Mouse (Mus musculus) retina, postnatal 1 day (tissue): Measurements from ENCODE around the gene Tiprl.

Experiments
- DNase-seq: peaks from one replicate; pipeline ENCODE4 v3.0.0-alpha.2; 2012

Tiprl gene

GRCm38 (mm10) chr1:165236321-165237298 lies at the start of gene Tiprl:
Tiprl (minus strand) TSS chr1:165236996.
- peak; percentile 98 for DNase-seq

- no peak for DNase-seq
These were observed 47.3 kb upstream of the Tiprl start for GRCm38 (mm10) chr1:165284096-165284495.

DNA sequence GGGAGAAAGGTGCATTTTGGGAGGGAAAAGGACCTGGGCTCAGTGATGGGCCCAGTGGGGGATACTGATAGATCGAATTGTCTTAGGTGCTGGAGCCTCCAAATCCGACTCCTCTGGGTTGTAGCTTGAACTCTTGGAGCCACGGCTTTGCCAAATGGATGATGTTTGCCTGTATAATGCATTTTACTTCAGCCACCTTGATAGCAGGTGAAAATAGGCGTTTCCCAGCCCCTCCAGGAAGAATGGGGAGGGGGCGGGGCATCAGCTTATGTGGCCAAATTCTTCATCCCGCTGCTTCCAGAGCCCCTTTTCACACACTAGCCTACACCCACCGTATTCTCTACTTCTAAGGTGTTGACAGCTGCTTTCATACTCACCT lies 46.2 kb upstream of the Tiprl start:
- DNase-seq, result no peak

DNA sequence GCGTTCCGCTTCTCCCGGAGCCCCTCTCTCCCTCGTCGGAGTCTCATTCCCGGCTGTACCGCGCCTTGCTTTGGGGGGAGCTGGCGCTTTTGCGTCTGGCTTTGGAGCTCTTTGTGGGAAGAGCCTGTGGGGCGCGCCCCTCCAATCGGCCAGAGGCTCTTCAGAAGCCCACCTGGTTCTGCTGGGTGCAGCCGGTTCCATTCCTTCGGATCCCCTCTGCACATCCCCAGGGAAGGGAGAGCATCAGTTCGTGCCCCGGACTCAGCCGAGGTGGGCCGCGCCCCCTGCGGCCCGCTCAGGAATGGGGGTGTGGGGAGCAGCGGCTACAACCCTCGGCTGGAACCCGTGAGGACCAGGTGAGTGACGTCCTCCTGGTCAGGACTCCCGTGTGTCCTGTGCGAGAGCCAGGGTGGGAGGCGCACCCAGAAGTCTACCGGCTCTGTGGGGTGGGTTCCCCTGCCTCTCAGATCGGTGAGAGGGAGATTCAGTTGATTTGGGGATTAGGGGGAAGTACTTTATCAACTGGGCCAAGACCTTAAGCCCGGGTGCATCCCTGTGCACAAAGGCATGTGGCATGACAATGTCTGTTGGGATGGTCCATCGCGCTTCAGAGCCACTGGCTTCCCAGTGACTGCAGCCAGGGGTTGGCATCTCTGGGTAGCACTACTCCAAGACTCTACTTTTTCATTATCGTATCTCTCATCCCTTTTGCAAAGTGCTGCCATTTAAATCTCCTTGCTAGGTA lies 45.6 kb upstream of the Tiprl start:
- DNase-seq, result no peak

DNA sequence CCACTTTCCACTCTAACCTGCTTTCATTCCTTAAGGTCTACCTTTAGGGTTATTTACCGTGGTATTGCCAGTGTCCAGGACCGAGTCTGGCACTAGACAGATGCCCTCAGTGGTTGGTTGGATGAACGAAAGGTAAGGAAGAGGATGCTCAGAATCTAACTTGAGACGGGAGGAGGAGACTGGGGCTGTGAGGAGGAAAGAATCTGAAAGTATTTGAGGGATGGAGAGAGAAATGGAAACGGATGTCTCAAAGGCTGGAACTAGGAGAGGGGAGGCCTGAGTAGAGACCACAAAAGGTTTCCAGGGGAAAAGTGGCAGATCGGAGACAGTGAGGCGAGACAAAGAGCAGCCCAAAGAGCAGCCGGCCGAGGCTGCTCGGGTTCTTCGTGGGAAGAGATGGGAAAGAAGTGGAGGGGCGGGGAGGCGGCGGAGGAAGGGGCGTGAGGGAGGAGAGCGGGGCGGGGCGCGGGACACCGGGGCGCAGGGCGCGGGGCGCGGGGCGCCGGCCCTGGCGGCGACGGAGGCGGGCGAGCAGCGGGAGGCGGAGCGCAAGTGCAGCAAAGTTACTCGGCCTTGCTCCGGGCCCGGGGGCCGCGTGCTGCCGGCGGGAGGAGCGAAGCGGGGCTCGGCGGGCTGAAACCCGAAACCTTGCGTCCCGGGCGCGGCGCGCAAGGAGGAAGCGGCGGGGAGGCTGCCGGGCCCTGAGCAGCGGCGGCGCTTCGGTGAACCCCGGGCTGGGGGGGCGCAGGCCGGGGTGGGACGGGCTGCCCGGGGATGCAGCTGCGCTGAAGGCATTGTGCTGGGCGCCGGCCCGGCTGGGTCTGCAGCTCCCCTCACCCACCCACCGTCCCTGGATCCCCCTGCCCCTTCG lies 44.8 kb upstream of the Tiprl start:
- peak; percentile 84 for DNase-seq

DNA sequence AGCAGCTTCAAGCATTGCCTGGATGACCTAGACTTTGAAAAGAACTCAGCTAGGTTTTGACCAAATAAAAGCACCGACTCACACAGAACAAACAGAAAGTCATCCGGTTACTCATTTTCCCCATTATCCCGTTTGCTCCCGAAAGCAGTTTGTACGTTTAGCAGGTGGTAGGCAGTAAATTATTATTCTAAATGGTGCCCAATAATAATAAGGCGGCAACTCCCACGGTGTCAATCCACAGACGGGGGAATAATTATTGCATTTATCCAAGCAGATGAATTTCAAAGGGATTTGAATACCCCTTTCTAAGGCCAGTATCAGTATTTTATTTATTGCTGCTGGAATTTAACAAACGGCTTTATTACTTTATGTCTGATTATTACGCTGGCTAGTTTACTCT lies 43.9 kb upstream of the Tiprl start:
- DNase-seq, result no peak

DNA sequence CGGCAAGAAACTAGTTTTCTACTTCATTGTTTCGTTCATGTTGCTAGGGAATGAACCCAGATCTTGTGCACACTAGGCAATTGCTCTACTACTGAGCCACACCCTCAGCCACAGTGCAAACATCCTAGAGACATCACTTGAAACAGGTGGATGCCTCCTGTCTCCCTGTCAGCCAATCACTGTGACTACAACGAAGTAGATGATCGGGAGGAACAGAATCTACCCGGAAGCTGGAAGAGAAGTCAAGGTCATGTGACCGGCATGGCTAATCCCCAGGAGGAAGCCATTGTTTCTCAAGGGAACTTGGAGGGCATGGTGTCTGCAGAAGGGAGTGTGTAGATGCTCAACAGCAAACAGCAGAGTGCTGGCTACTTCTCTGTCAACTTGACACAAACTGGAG lies 38.1 kb upstream of the Tiprl start:
- DNase-seq, result no peak

DNA sequence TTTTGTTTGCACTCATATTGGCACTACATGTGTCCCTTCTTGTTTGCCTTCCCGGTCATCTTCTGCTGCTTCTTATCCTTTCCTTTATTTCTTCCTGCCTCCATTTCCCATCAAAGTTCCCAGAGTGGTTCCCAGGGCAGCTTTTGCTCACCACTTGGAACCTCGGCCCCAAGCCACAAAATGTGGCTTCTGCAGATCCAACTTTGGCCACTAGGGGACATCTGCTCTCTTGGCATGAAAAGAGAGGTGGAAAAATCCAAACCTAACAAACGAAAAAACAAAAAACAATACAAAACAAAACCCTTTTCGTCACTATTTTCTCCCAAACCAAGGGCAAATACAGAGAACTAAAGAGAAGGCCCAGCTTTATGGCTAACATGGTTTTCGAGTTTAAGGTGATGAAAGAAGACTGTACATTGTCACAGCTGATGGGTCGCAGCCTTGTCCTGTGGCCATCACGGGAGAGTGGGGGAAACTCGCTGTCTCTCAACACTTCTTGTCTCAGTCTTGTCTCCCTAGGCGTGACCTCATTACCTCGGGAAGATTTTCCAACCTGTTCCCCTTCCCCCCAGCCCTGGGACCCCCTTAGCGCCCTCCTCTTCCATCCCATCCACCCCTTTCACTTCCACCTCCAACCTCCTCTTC lies 15.4 kb upstream of the Tiprl start:
- DNase-seq, result peak; percentile 73

GRCm38 (mm10) chr1:165250546-165250945 lies 13.8 kb upstream of the Tiprl start:
- no peak for DNase-seq

GRCm38 (mm10) chr1:165248842-165249241 lies 12.0 kb upstream of the Tiprl start:
- DNase-seq, result no peak

GRCm38 (mm10) chr1:165247788-165248187 lies 11.0 kb upstream of the Tiprl start:
- DNase-seq, result no peak

DNA sequence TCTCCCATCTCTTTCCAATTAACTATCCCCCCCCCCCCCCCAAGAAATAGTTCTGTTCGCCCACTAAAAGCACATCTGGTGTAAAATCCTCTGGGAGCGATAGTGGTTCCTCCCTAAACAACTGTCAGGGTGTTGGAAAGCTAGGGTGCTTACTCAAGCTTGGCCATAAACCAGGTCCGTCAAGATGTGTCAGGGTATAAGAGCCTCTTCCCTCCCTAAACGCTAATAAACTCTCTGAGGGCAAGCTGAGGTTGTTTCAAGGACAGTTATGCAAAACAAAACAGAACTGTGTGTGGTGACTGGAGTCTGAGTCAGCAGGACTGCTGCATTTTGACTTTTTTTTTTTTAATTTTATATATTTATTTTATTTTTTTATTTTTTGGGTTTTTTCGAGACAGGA lies 10.3 kb upstream of the Tiprl start:
- DNase-seq, result no peak

DNA sequence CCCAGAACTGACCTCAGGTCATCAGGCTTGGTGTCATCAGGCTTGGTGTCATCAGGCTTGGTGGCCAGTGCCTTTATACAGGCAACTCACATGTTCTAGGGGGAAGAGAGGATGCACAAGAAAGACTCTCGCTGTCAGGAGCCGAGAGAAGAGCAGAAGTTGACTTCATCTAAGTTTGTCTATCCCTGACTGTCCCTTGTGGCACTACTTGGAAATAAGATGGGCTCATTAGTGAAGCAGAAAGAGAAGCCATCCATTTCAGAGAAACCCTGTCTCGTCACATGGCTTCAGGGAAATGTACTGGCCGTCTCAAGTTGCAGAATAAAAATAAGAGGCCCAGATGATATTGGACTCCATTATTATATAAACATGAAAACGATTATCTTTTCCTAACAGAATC lies 9.8 kb upstream of the Tiprl start:
- DNase-seq, result no peak

- DNase-seq, result no peak
These were observed 950 bp downstream of the Tiprl start for GRCm38 (mm10) chr1:165235846-165236245.

DNA sequence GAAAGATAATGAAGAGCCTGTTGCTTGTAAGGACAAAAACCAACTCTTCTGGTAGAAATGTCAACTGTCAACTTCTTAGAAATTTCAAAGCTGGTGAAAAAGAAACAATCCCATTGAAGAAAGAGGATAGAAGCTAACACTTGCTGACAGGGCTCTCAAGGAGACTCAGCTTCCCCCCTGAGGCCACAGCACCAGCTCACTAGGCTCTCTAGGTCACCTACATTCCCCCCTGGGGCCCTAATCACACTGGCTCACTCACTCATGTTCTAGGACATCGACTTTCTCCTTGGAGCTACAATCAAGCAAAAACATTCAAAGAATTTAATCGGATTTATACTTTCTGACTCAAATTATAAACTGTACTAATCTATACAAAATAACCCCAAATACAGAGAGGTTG lies 3.0 kb downstream of the Tiprl start:
- peak; percentile 11 for DNase-seq

DNA sequence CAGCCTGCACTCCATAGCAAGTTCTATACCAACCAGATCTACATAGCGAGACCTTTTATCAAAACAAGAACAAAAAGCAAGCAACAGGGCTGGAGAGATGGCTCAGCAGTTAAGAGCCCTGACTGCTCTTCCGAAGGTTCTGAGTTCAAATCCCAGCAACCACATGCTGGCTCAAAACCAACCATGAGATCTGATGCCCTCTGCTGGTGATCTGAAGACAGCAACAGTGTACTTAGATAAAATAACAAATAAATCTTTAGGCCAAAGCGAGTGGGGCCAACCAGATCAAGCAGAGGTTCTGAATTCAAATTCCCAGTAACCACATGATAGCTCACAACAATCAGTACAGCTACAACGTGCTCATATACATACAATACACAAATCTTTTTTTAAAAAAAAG lies 6.1 kb downstream of the Tiprl start:
- DNase-seq, result no peak

- no peak for DNase-seq
These were observed 7.2 kb downstream of the Tiprl start for GRCm38 (mm10) chr1:165229577-165229976.

DNA sequence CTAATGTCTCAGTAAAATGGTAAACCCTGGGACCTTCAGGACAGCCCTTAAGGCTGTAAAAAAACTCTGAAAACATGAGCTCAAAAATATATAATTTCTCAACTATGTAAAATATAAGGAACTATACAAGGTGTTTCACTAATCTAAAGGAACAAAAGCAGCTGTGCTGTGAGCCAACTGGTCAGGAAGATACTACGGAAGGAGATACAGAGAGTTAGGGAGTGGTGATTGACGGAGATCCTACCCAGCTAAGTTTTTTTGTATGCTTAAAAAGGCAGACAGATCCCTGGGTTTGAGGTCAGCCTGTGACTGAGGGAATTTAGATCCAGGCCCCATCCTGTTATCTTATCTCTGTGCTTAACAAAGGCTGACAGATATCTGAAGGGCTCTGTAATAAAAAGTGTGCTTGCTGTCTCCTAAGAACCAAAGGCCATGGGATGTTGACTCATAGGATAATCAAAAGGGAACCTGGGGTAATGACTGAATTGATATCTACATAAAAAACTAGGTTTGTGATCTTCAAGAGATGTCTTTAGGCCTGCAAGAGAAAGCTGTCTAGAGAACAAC lies 19.7 kb downstream of the Tiprl start:
- DNase-seq, result no peak

DNA sequence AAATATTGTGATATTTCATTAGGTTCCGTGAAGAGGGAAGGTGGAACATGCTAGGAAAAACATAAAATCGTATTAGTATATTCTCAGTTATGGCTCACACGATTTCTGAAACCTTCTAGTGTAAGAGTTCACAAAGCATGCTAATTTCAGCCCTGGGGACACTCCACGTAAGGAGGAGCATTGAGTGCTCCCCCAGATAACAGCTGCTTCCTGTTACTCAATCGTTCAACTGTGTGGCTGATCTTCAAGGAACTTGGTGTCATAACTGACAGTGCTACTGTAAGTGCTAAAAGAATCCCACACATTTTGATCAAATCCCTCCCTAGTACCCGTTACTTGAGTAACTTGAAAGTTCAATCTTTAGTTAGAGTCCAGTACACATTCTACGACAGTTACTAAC lies 21.0 kb downstream of the Tiprl start:
- no peak for DNase-seq

- no peak for DNase-seq
These were observed 31.2 kb downstream of the Tiprl start for GRCm38 (mm10) chr1:165205591-165205990.

DNA sequence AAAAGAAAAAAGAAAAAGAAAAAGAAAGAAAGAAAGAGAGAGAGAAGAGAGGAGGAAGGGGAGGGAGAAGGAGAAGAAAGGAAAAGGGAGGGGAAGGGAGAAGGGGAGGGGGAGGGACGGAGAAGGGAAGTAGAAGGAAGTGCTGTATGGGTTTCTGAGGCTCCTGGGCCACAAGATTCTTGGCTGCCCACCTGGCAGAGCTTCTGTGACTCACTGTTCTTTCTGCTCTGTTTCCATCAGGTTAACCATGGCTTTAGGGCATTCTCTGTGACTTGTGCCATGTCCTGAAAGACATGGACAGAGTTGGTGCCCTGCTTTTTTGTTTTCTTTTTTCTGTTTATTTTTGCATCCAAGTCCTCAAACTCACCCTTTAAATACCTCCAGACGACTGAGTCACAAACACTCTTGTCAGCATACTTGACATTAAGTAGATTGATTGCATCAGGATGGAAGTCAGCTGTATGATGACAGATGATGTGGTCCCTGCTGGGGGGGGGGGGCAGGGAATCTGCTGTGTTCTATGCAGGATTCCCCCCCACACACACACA lies 33.2 kb downstream of the Tiprl start:
- DNase-seq, result no peak

- DNase-seq, result no peak
These were observed 35.3 kb downstream of the Tiprl start for GRCm38 (mm10) chr1:165201445-165202012.
